Mouse (Mus musculus) kidney, embryonic 14.5 days (tissue): ENCODE data around the gene Bahcc1. TPM values are rescaled to one million over a fixed set of nuclear protein-coding genes. Genes with fewer than 3 reads are reported as not detected.
A peak's percentile ranks its signal among the peaks of the same experiment; 100 is the strongest.

Experiments used
- ATAC-seq: fragments of 200-750 bp; cut with Nextera tagmentation; 2 replicates; pipeline ENCODE4 v1.8.0; 2017; ENCODE audit warnings: moderate number of reproducible peaks, mild to moderate bottlenecking, moderate TSS enrichment, moderate library complexity; ENCODE audit not compliant: low FRiP score, low TSS enrichment
- H3K27ac ChIP-seq: fragments of 300-500 bp; sonication (generic); 2 replicates; pipeline ENCODE4 v1.5.1; 2014; ENCODE audit warnings: low read depth, mild to moderate bottlenecking, low read length, moderate library complexity, mixed read lengths
- H3K27me3 ChIP-seq: fragments of 300-500 bp; sonication (generic); 2 replicates; pipeline ENCODE4 v1.6.1; 2014; ENCODE audit warnings: mild to moderate bottlenecking, low read length; ENCODE audit not compliant: control insufficient read depth, insufficient read depth
- H3K36me3 ChIP-seq: fragments of 300-500 bp; sonication (generic); 2 replicates; pipeline ENCODE4 v1.6.1; 2014; ENCODE audit warnings: low read length, mixed read lengths; ENCODE audit not compliant: control insufficient read depth, insufficient read depth
- H3K4me1 ChIP-seq: fragments of 300-500 bp; sonication (generic); 2 replicates; pipeline ENCODE4 v1.6.1; 2014; ENCODE audit warnings: low read length, mixed read lengths; ENCODE audit not compliant: control insufficient read depth, insufficient read depth
- H3K4me2 ChIP-seq: fragments of 300-500 bp; sonication (generic); replicated peaks from 2 replicates; pipeline ENCODE4 v1.6.1; 2014; ENCODE audit warnings: low read depth, mild to moderate bottlenecking, low read length
- H3K4me3 ChIP-seq: fragments of 300-500 bp; sonication (generic); 2 replicates; pipeline ENCODE4 v1.5.1; 2014; ENCODE audit warnings: mild to moderate bottlenecking, low read length
- H3K9ac ChIP-seq: fragments of 300-500 bp; sonication (generic); 2 replicates; pipeline ENCODE4 v1.6.1; 2014; ENCODE audit warnings: low read depth, mild to moderate bottlenecking, low read length, moderate library complexity
- H3K9me3 ChIP-seq: fragments of 300-500 bp; sonication (generic); 2 replicates; pipeline ENCODE4 v1.6.1; 2016; ENCODE audit warnings: low read length; ENCODE audit not compliant: control insufficient read depth
- WGBS: fragments of 180-500 bp; shearing (Covaris S2); extraction: QIAGEN DNeasy Blood & Tissue Kit; methylation state at CpG from one replicate; pipeline ENCODE4 v1.1.7; 2014; 5-methylcytosine and 5-hydroxymethylcytosine counted together
- polyA plus RNA-seq: library from polyadenylated mRNA; unstranded; fragments of >200 nt; fragmentation: Nextera tagmentation; extraction: Ambion mirVana; gene quantifications from 2 replicates; pipeline ENCODE4 v1.2.1, GENCODE M21; 2014

Gene Bahcc1
- polyA plus RNA-seq, 1 experiment from 2014 or later = 27.2 TPM

- Histone ChIP-seq H3K4me2 (peak overlapping the region; percentile 98), H3K9ac (peak overlapping the region; percentile 99), H3K36me3 (peaks cover 6% of the 10 kb centered on the region; the same call in 1 of the 2 replicates), H3K27me3 (no peaks in the 10 kb centered on the region), H3K4me1 (peaks cover 42% of the 10 kb centered on the region), H3K9me3 (no peaks in the 10 kb centered on the region), H3K27ac (peak overlapping the region; percentile 98), H3K4me3 (peak overlapping the region; percentile 92)
- no peak for ATAC-seq
- WGBS = under 1% methylated on average over 81 of the region's 89 CpGs
Observed at GRCm38 (mm10) chr11:120237166-120238131, 4.7 kb downstream of the Bahcc1 start.

GRCm38 (mm10) chr11:120238306-120238705, 5.6 kb downstream of the Bahcc1 start:
- Histone ChIP-seq H3K4me2 (peak overlapping the region; percentile 98), H3K27me3 (no peaks in the 10 kb centered on the region), H3K4me1 (peaks cover 51% of the 10 kb centered on the region), H3K9ac (peak overlapping the region; percentile 99), H3K36me3 (peaks cover 6% of the 10 kb centered on the region; the same call in 1 of the 2 replicates), H3K9me3 (no peaks in the 10 kb centered on the region), H3K4me3 (peak overlapping the region; percentile 92), H3K27ac (peak overlapping the region; percentile 98)
- 5% methylated on average over 8 of the region's 8 CpGs for WGBS
- no peak for ATAC-seq

- 2% methylated on average over 8 of the region's 8 CpGs for WGBS
- Histone ChIP-seq H3K4me3 (peak overlapping the region; percentile 92), H3K9me3 (no peaks in the 10 kb centered on the region), H3K4me1 (peaks cover 56% of the 10 kb centered on the region), H3K36me3 (peaks cover 6% of the 10 kb centered on the region; the same call in 1 of the 2 replicates), H3K9ac (peak overlapping the region; percentile 99), H3K27ac (peak overlapping the region; percentile 98), H3K27me3 (no peaks in the 10 kb centered on the region), H3K4me2 (peak overlapping the region; percentile 98)
- 0 out of 2 replicates have a peak, but pooled peaks have one; percentile 8 for ATAC-seq
Observed at GRCm38 (mm10) chr11:120238751-120239359, 6.1 kb downstream of the Bahcc1 start.

- H3K4me2 ChIP-seq = peak overlapping the region; percentile 98
- peaks cover 63% of the 10 kb centered on the region for H3K4me1 ChIP-seq
- no peak for ATAC-seq
- no peaks in the 10 kb centered on the region for H3K9me3 ChIP-seq
- H3K27ac ChIP-seq = peak overlapping the region; percentile 98
- H3K4me3 ChIP-seq = peak overlapping the region; percentile 92
- no peaks in the 10 kb centered on the region for H3K27me3 ChIP-seq
- peak overlapping the region; percentile 99 for H3K9ac ChIP-seq
- WGBS = 2% methylated on average over 11 of the region's 11 CpGs
- H3K36me3 ChIP-seq = peaks cover 6% of the 10 kb centered on the region; the same call in 1 of the 2 replicates
Observed at GRCm38 (mm10) chr11:120239581-120239991, 6.8 kb downstream of the Bahcc1 start.

- Histone ChIP-seq H3K4me3 (peak overlapping the region; percentile 92), H3K27me3 (no peaks in the 10 kb centered on the region), H3K4me1 (peaks cover 68% of the 10 kb centered on the region), H3K27ac (peak overlapping the region; percentile 98), H3K9ac (peak overlapping the region; percentile 99), H3K9me3 (no peaks in the 10 kb centered on the region), H3K4me2 (peak overlapping the region; percentile 98), H3K36me3 (peaks cover 6% of the 10 kb centered on the region; the same call in 1 of the 2 replicates)
- peak; percentile 43 for ATAC-seq
- 0% methylated on average over 10 of the region's 10 CpGs for WGBS
Observed at GRCm38 (mm10) chr11:120240206-120240605, 7.5 kb downstream of the Bahcc1 start.

GRCm38 (mm10) chr11:120240941-120241890, 8.5 kb downstream of the Bahcc1 start:
- peak overlapping the region; percentile 98 for H3K4me2 ChIP-seq
- H3K36me3 ChIP-seq = peaks cover 6% of the 10 kb centered on the region; the same call in 1 of the 2 replicates
- peak overlapping the region; percentile 98 for H3K27ac ChIP-seq
- 0 out of 2 replicates have a peak, but pooled peaks have one; percentile 6 for ATAC-seq
- H3K4me1 ChIP-seq = peaks cover 68% of the 10 kb centered on the region
- peak overlapping the region; percentile 21; the same call in 1 of the 2 replicates for H3K4me3 ChIP-seq
- peak overlapping the region; percentile 47; the same call in 1 of the 2 replicates for H3K9ac ChIP-seq
- no peaks in the 10 kb centered on the region for H3K9me3 ChIP-seq
- WGBS = 3% methylated on average over 29 of the region's 29 CpGs
- no peaks in the 10 kb centered on the region for H3K27me3 ChIP-seq

- Histone ChIP-seq H3K4me2 (peak overlapping the region; percentile 98), H3K4me3 (no peak overlapping the region), H3K9ac (0 out of 2 replicates have a peak overlapping the region, but pooled peaks have one; percentile 23), H3K36me3 (peaks cover 3% of the 10 kb centered on the region; the same call in 1 of the 2 replicates), H3K27ac (peak overlapping the region; percentile 98), H3K27me3 (no peaks in the 10 kb centered on the region), H3K4me1 (peaks cover 75% of the 10 kb centered on the region), H3K9me3 (no peaks in the 10 kb centered on the region)
- 27% methylated on average over 6 of the region's 6 CpGs for WGBS
- ATAC-seq = no peak
Observed at GRCm38 (mm10) chr11:120241981-120242725, 9.4 kb downstream of the Bahcc1 start.
